Mouse (Mus musculus): Measurements from ENCODE around the gene Nhp2.

Gene Nhp2

DNA sequence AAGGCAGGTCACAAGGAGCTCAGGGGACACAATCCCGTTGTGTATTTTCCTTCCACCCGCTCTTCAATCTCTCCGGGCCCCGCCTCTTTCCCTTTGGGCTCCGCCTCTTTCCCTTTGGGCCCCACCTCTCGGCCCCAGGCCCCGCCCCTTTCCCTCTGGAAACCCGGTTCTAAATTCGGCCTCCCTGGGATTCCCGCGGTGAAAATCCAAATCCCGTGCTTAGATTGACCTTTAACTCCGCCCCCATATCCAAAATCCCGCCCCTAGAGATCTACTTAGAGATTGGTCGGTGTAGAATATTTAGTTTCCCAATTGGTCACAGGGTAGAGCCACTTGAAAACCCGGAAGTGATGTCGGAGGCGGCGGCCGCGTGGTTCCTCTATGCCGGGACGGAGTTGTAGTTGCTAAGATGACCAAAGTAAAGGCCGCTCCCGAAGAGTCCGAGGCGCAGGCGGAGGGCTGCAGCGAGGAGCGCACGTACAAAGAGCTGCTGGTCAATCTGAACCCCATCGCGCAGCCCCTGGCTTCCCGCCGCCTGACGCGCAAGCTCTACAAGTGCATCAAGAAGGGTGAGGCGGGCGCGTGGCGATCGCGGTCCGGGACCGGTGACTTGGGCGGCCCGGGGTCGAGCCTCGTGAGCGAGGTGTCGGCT lies at the start of gene Nhp2:
TSS of gene Nhp2 (plus strand) at position 327 of the 652 bp plus-strand sequence.
- peak; percentile 100 for DNase-seq

DNA sequence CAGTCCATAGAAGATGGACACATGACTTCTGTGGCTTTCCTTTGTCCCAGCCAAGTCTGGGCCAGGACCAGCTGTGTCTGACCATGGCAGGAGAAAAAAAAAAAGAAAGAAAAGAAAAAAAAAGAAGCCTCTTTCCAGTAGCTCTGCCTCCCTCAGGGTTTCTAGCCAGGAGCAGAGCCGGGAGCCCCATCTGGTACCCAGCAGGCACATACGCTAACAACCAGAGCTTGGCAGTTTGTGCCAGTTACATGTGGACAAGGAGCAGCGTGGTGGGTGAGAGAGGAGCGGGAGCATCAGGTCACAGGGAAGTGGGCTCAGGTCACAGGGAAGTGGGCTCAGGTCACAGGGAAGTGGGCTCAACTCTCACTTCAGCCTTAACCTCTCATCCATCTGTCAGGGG lies 43.1 kb upstream of the Nhp2 start:
- DNase-seq, result no peak

DNA sequence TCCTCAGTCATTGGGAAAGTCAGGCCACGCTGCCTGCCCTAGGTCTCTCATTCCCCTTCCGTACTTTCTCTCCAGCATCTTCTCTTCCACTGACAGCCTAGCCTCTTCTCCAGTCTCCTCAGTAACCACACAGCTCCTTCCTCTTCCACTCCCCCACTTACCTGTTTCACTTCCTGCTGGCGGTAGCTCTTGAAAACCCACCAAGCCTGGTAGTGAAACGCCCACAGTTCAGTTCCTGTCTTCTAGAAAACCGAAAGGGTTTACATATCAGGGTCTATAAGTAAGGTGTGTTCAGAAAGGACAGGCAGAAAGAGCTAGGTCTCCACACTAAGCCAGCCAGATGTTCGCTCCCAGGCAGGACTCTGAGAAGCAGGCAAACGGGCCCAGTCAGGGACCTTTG lies 41.9 kb upstream of the Nhp2 start:
- no peak for DNase-seq

DNA sequence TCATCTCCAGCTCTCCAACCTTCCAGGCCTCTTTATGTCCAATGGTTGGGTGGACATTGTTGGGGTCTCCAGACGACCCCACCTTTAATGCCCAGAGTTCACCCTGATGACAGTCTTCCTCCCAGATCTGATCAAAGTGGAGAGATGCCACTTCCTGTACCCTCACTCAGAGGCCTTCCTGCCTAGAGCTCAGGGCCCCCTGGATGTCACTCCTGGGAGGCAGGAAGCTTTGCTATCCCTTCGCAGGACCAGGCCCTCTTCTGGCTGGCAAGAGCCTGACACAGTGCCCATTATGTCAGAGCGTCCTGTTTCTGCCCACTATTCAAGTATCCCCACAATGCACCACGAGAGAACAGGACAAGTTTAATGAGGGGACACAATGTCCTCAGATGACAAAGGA lies 40.5 kb upstream of the Nhp2 start:
- no peak for DNase-seq

DNA sequence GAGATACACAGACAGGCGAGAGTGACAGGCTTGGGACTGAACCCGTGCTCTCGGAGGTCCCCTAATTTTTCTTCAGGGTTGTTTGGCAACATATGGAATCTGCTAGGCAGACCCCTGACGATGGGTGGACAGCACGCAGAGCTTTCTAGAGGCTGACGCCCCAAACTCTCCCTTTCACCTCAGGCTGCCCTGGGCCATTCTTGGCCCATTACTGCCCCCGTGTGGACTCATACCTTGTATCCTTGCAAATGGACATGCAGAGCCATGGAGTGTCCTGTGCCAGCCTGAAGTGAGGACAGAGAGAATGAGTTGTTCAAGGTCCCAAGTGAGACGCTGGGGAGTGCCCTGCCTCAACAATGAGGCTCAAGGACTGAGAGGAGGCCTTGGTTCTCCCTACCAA lies 36.8 kb upstream of the Nhp2 start:
- peak; percentile 89 for DNase-seq

DNA sequence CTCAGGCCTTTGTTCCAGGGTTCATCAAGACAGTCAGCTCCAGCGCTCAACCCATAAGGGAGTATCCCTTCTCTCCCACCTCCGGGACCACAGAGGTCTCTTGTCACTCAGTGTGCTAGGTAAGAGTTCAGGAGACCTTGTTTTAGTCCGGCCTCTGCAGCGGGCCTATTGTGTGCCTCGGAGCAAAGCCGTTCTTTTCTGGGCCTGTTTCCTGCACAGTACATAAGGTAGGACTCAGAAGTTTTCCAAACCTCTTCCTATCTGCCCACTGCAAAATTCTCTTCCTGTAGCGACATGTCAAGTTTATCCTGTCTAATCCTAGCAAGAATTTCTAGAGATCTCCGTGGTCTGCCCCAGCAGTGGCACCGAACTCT lies 35.5 kb upstream of the Nhp2 start:
- DNase-seq, result no peak

DNA sequence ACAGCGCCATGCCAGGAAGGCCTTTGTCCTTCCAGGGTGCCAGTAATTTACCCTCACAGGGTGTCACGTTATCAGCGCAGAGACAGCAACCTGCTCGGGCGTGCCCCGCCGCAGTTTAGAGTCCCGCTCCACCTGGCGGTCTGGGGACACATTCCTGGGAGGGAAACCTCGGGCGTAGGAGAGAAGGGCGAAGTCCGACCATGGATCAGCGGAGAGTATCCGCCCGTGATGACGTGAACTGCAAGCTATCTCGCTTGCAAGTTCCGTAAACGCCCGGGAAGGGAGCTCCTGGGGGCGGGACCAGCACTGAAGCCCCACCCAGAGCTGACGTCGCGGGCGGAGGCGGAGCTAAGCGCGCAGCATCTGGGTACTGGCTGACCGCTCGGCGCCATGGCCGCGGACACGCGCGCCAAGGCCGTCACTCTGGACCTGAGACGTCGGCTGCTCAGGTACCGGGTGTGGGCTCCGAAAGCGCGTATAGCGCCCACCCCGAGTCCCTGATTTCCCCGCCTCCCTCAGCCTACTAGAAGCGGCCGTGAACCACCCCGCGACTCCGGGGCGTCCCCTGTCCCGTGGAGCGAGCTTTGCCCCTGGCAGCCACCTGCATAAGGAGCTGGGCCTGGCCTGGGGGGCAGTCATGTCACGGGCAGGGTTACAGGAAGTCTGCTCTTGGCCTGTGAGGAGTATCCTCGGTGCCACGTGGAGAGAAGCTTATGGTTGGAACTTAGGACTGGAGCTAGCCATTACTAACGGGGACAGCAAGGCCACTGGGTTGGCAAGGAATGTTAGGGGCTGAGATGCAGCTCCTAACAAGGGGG lies 34.9 kb upstream of the Nhp2 start, which contains the start of gene Phykpl:
TSS of gene Phykpl (plus strand) at position 327 of the 818 bp plus-strand sequence.
- DNase-seq, result peak; percentile 99

DNA sequence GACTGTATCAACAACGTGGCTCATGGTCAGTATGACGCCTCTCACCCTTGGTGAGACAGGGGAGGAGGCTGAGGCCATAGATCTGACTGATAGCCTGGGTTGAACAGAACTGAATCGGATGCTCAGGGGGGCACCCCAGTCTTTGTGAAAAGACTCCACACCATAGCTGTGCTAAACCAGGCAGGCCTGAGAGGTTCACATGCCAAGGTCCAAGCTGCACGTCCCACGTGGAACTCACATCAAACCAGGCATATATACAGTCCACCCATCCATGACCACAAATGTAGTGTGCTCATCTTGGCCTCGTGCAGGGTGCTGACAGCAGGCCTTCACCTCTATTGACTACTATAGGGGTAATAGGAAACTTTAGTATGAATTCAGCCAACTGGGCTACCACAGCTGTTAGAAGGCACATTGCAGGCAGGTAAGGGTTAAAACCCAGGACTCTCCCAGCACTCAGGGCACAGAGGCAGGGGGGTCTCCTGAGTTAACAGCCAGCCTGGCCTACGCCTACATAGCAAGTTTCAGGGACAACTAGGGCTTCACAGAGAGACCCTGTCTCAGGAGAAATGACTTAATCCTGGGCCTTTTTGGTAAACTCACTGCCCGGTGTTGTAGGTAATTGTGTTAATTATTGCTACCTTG lies 33.8 kb upstream of the Nhp2 start:
- peak; percentile 28 for DNase-seq

DNA sequence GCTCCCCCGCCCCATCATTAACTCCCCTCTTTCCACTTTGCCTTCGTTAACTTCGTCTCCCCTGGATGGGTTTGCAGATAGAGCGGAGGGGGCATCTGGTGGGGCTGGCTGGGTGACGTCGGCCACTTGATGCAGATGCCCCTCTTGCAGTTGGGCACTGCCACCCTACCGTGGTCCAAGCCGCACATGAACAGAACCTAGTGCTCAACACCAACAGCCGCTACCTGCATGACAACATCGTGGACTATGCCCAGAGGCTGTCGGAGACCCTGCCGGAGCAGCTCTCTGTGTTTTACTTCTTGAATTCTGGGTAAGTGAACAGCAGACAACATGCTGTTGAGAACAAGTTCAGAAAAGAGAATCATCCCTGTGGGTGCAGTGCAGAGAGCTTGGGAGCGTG lies 33.1 kb upstream of the Nhp2 start:
- peak; percentile 17 for DNase-seq

DNA sequence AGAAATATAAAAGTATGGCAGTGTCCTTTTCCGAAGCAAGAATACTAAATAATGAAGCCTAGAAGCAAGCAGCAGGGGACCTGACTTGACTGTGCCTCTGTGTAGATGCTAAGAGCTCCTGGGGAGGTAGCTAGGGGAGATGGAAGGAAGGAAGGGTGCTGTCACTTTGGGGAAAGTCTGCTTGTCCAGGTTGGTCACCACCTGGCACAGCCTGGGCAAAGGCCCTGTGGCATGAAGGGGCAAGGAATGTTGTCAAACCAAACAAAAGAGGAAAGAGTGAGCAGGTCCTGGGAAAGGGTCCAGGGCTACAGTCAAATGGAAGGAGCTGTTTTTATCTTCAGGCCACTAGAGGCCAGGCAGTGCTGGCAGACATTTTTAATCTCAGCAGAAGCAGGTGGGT lies 32.5 kb upstream of the Nhp2 start:
- peak; percentile 2 for DNase-seq

DNA sequence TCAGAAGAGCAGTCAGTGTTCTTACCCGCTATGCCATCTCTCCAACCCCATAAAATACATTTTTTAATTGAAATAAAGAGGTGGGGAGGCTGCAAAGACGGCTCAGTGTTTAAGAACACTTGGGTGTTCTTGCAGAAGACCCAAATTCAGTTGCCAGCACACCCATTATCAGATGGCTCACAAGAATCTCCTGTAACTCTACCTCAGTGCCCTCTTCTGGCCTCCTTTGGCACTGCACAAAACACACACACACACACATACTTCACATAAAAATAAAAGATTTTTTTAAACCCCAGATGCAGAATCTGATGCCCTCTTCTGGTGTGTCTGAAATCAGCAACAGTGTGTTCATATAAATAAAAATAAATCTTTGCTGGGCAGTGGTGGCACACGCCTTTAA lies 30.7 kb upstream of the Nhp2 start:
- DNase-seq, result peak; percentile 4

DNA sequence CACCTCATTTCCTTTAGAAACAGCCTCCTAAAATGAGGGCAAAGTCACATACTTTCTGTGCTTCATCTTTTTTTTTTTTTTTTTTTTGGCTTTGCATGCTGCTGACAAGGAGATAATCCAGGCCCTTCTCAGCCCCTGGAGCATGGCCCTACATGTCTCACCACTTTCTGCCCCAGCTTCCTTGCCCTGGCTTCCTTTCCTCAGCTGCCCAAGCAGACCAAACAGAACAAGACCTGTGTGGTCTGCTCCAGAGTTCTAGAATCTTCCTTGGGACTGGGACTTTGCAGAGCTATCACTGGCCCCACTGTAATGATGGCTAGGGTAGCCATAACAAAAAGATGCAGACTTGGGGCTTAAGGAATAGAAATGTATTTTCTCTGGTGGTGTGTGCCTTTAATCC lies 29.5 kb upstream of the Nhp2 start:
- DNase-seq, result peak; percentile 1

DNA sequence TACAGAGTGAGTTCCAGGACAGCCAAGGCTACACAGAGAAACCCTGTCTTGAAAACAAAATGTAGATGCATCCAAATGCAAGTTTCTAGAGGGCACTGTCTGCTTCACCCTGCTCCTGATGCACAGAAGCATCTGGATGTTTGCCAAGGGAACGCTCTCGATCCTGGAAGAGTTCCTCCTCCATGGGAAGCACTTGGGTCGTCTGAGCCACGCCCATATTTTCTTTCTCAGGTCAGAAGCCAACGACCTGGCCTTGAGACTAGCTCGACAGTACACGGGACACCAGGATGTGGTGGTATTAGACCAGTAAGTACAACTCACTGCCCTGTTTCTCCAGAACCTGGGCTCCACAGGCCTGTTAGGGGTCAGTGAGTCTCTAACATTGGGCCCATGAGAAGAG lies 28.4 kb upstream of the Nhp2 start:
- no peak for DNase-seq

DNA sequence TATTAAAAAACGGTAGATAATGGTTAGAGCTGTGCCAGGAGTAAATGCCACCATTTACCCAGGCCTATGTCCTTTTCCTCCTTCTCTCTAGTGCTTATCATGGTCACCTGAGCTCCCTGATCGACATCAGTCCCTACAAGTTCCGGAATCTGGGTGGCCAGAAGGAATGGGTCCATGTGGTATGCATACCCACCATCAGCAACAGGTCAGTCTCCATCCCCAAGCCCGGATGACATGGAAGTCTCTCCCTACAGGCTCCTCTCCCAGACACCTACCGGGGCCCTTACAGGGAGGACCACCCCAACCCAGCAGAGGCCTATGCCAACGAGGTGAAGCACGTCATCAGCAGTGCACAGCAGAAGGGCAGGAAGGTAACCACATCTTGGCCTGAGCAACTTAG lies 27.6 kb upstream of the Nhp2 start:
- no peak for DNase-seq

DNA sequence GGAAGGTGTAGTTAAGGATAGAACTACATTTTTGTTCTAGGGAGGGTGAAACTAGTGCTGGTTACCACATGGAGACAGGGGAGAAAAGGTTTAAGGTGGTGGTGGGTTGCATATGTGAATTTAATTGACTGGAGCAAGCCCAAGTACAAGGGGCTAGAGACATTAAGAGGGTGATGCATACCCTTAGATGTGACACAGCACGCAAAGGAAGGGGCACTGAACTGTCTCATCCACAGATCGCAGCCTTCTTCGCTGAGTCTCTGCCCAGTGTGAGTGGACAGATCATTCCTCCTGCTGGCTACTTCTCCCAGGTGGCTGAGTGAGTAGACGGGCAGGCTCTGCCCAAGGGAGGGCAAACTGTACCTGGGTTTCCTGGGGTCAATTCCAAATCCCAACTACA lies 26.2 kb upstream of the Nhp2 start:
- DNase-seq, result no peak

DNA sequence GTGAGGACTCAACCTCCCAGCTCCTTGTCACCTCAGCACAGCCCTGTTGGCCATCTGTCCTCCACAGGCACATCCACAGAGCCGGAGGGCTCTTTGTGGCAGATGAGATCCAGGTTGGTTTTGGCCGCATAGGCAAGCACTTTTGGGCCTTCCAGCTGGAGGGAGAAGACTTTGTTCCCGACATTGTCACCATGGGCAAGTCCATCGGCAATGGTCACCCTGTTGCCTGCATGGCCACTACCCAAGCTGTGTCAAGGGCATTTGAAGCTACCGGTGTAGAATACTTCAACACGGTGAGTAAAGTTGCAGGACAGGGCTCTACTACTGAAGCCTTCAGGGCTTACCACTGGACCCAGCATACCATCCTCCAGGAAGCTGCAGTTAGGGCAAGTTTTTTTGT lies 25.7 kb upstream of the Nhp2 start:
- no peak for DNase-seq

DNA sequence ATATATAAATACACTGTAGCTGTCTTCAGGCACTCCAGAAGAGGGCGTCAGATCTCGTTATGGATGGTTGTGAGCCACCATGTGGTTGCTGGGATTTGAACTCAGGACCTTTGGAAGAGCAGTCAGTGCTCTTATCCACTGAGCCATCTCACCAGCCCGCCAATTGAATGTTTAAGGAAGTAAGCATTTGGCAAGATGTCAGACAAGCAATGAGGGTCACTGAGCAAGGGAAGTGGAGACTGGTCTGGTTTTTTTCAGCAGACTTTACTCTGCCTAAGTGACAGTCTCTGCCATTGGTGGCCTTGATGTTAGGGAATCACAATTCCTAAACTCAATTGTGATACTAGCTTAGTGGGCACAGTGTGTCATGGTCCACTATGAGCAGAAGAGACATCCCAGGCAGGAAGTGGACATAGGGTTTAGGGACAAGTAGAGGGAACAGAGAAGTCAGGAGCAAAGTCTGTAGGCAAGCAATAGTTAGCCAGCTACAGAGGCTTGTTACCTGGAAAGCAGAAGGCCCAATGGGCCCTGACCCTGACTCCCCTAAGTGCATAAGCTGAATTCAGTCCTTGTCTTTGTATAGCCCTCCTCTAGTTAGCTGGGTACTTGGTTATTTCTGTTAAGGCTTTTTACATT lies 24.7 kb upstream of the Nhp2 start:
- no peak for DNase-seq

DNA sequence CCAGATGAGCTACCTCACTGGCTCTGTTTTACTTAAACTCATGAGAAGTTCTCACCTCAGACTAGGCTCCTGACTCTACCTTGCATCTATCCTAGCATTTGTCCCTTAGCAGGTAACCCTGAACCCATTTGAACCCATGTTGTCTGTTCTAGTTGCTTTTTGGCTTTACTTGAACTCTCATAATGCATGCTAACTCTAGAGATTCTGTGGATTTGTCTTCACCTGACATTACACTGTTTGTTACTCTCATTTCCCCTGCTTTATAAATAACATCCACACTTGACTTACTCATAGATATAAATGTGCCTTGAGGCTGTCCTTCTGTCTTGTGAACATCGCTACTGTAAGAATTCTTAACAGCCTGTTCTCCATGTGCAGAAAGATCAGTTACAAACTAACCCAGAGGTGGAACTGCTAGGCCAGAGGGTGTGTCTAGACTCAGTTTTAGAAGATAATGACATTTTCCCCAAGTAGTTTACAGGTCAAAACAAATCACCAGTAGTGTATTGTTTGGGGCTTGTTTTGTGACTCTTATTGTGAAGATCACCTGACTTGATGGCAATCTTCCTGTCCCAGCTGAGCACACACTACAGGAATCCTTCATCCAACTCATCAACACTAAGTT lies 24.0 kb upstream of the Nhp2 start:
- DNase-seq, result no peak

DNA sequence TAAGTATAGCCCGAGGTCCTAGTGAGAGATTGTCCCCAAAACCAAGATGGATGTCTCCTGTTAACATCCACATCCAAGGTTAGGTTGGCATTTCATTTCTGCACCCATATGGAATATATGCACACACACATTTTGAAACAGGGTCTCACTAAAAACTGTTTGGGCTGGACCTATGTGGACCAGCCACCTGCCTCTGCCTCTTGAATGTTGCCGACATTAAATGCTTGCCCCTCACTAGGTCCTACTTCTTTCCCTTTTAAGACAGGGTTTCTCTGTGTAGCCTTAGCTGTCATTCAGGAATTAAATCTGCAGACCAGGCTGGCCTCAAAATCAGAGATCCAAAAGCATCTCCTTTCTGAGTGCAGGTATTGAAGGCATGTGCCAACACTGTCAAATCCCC lies 22.0 kb upstream of the Nhp2 start:
- DNase-seq, result no peak

DNA sequence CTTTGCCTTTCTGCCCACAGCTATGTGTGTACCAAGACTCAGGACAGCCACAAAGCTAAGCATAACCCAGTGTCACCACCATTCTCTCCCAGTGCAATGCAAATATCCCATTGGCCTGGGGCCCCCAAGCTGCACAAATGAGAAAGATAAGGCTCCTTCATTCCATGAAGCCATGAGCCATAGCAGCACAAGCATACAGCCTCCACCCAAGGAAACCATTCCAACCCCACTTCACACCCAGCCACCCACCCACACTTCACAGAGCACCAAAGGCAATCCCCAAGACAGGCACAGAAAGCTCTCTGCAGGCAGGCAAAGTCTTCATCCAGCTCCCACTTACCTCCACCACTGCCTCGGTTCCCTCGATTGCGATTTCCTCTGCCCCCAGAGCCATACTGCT lies 17.3 kb upstream of the Nhp2 start:
- DNase-seq, result no peak

DNA sequence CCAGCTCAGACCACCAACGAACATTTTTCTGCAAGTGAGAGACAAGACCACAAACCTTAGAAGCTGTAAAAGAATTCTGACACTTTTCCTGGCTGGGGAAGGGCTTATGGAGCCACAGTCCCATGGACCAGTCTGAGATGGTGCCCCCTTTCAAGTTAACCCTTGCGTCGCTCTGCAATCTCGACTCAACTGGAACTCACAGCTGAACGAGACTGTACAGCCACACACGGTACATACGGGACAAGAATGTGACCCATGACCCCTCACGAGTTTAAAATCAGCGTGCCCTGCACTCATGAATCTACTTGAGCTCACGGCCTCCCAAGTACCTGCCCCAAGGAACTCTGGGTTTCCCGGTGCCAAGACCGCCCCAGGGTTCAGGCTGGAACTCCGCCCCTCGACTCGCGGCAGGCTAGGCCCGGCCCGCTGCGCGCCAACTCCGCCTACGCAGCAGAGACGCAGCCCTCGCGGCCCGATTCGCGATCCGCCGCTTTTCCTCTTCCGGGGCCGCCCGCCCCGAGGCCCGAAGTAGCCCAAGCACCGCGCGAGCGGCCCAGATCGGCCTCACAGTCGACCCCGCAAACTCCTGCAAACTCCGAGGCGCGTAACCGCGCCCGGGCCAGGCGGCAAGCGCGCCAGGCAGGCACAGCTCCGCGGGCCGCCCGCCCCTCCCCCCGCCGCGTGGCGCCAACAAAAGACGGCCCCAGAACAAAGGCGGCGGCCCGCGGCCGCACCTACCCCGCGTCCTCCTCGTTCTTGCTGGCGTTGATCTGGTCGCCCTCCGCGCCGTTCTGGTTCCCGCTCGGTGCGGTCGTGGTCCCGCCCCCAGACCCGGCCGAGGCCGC lies 13.7 kb upstream of the Nhp2 start:
- DNase-seq, result peak; percentile 95

DNA sequence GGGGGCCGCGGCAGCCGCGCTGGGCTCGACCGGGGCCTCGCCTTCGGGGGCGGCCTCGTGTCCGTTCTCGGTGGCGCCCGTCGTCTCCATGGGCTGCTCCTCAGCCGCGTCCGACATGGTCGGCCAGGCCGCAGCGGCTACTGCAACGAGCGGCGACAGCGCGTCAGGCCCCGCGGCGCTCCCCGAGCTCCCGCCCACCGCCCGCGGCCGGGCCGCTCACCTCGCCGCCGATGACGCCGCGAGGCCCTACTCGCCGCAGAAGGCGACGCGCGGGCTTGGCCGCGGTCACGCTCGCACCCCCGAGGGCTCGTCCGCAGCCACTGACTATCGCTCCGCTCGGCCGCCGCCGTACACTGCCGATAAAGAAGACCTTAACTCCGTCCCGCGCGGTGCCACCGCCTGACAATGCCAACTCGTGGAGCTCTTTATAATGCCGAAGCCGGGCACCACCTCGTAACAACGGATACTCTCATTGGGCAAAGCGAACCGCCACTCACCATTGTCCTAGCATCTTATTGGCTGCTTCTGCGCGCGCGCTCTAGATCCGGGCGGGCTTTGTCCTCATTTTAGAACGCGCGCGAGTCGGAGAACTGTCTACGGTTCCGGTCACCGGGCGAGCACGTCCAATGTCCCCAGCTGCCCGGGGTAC lies 13.0 kb upstream of the Nhp2 start, which contains the start of gene Hnrnpab:
TSS of gene Hnrnpab (minus strand) at position 401 of the 649 bp plus-strand sequence.
- DNase-seq, result peak; percentile 99
